Comparison of ENCODE assay signal across 8 mouse cellular contexts in genomic region chr17:6827740-6828461, GRCm38 (mm10). TPM values are rescaled to one million over a fixed set of nuclear protein-coding genes. Genes with fewer than 3 reads are reported as not detected.
DNase-seq lines count a peak whose midpoint lies in the region; ATAC-seq and TF ChIP-seq lines count a peak whose summit lies in the region.

No protein-coding gene starts in this region.

- H3K4me2 ChIP-seq in heart, embryonic 12.5 days: peak overlapping the region; percentile 74
- H3K4me2 ChIP-seq in kidney, postnatal 0 days (ENCODE audit: low read length): peak overlapping the region; percentile 59
- H3K4me2 ChIP-seq in liver, embryonic 11.5 days: peak overlapping the region; percentile 89
- H3K4me2 ChIP-seq in stomach, embryonic 14.5 days (replicated peaks; ENCODE audit: low read depth, low read length): peak overlapping the region; percentile 55

- H3K4me3 ChIP-seq in heart, embryonic 12.5 days: peak overlapping the region; percentile 60
- peak overlapping the region; percentile 48 for H3K4me3 ChIP-seq in kidney, postnatal 0 days (replicated peaks; ENCODE audit: low read depth, low read length)
- H3K4me3 ChIP-seq in liver, embryonic 11.5 days (ENCODE audit: low read depth, low read length): peak overlapping the region; percentile 63
- H3K4me3 ChIP-seq in stomach, embryonic 14.5 days (ENCODE audit: low read depth, low read length): peak overlapping the region; percentile 48

- DNase-seq in CD4-positive helper T cell, adult 2 months (ENCODE audit: low read depth, low spot score): peak; percentile 99
- peak; percentile 95 for DNase-seq in brain, embryonic 18.5 days (ENCODE audit: low read depth, low spot score)
- peak; percentile 96 for DNase-seq in kidney, postnatal 0 days (ENCODE audit: low spot score)
- peak; percentile 99 for DNase-seq in liver, embryonic 11.5 days (ENCODE audit: low spot score)
- peak; percentile 99 for DNase-seq in naive thymus-derived CD4-positive, alpha-beta T cell, adult 2 months (ENCODE audit: low read depth)

- H3K27ac ChIP-seq in heart, embryonic 12.5 days (ENCODE audit: poor library complexity, severe bottlenecking): peak overlapping the region; percentile 91
- H3K27ac ChIP-seq in kidney, postnatal 0 days: peak overlapping the region; percentile 97
- H3K27ac ChIP-seq in liver, embryonic 11.5 days (ENCODE audit: low read depth, low read length): peak overlapping the region; percentile 99
- peak overlapping the region; percentile 91 for H3K27ac ChIP-seq in stomach, embryonic 14.5 days (ENCODE audit: low read length)

- no peaks in the 10 kb centered on the region for H3K27me3 ChIP-seq in heart, embryonic 12.5 days (replicated peaks)
- no peaks in the 10 kb centered on the region for H3K27me3 ChIP-seq in kidney, postnatal 0 days (ENCODE audit: insufficient read depth, low read length)
- H3K27me3 ChIP-seq in liver, embryonic 11.5 days (replicated peaks; ENCODE audit: control insufficient read depth, insufficient read depth, low read length): no peaks in the 10 kb centered on the region
- H3K27me3 ChIP-seq in stomach, embryonic 14.5 days (ENCODE audit: control insufficient read depth, insufficient read depth, low read length): no peaks in the 10 kb centered on the region

- no peaks in the 10 kb centered on the region for H3K36me3 ChIP-seq in heart, embryonic 12.5 days
- H3K36me3 ChIP-seq in kidney, postnatal 0 days (ENCODE audit: insufficient read depth, low read length): no peaks in the 10 kb centered on the region
- no peaks in the 10 kb centered on the region for H3K36me3 ChIP-seq in liver, embryonic 11.5 days (ENCODE audit: control insufficient read depth, insufficient read depth, low read length)
- no peaks in the 10 kb centered on the region for H3K36me3 ChIP-seq in stomach, embryonic 14.5 days (ENCODE audit: control insufficient read depth, insufficient read depth, low read length)

- WGBS in heart, embryonic 12.5 days: 1% methylated on average over 64 of the region's 64 CpGs
- under 1% methylated on average over 64 of the region's 64 CpGs for WGBS in kidney, postnatal 0 days
- 2% methylated on average over 64 of the region's 64 CpGs for WGBS in liver, embryonic 11.5 days
- 1% methylated on average over 64 of the region's 64 CpGs for WGBS in stomach, embryonic 14.5 days

- TF ChIP-seq CTCF in kidney, postnatal 0 days (IDR thresholded peaks at IDR 0.05; ENCODE audit: low read depth): no peak

- peaks cover 5% of the 10 kb centered on the region; the same call in 1 of the 2 replicates for H3K4me1 ChIP-seq in heart, embryonic 12.5 days (replicated peaks)
- H3K4me1 ChIP-seq in kidney, postnatal 0 days (replicated peaks; ENCODE audit: insufficient read depth, low read length): no peaks in the 10 kb centered on the region; the same call in 1 of the 2 replicates
- peaks cover 9% of the 10 kb centered on the region for H3K4me1 ChIP-seq in liver, embryonic 11.5 days (replicated peaks; ENCODE audit: control insufficient read depth, insufficient read depth, low read length)
- H3K4me1 ChIP-seq in stomach, embryonic 14.5 days (ENCODE audit: control insufficient read depth, insufficient read depth, low read length): peaks cover 6% of the 10 kb centered on the region; the same call in 1 of the 2 replicates

- ATAC-seq in erythroid progenitor cell, adult 5-6 weeks (replicated peaks; ENCODE audit: low FRiP score, poor library complexity, severe bottlenecking): peak; percentile 95
- peak; percentile 97 for ATAC-seq in heart, embryonic 12.5 days (ENCODE audit: insufficient number of reproducible peaks, low FRiP score)
- ATAC-seq in kidney, postnatal 0 days (replicated peaks; ENCODE audit: low FRiP score, low read depth): peak; percentile 97
- peak; percentile 96 for ATAC-seq in liver, embryonic 11.5 days (replicated peaks; ENCODE audit: low FRiP score)
- peak; percentile 96 for ATAC-seq in stomach, embryonic 14.5 days (ENCODE audit: insufficient number of reproducible peaks, insufficient read depth, low FRiP score, low read depth)

- peak overlapping the region; percentile 71 for H3K9ac ChIP-seq in heart, embryonic 12.5 days
- peak overlapping the region; percentile 74 for H3K9ac ChIP-seq in kidney, postnatal 0 days (ENCODE audit: low read depth, low read length)
- peak overlapping the region; percentile 83 for H3K9ac ChIP-seq in liver, embryonic 11.5 days (ENCODE audit: low read depth, low read length)
- peak overlapping the region; percentile 39; the same call in 1 of the 2 replicates for H3K9ac ChIP-seq in stomach, embryonic 14.5 days (replicated peaks; ENCODE audit: low read depth, low read length)

- no peaks in the 10 kb centered on the region for H3K9me3 ChIP-seq in heart, embryonic 12.5 days (replicated peaks)
- no peaks in the 10 kb centered on the region for H3K9me3 ChIP-seq in kidney, postnatal 0 days (replicated peaks; ENCODE audit: low read length)
- H3K9me3 ChIP-seq in liver, embryonic 11.5 days (ENCODE audit: control insufficient read depth, low read length): no peaks in the 10 kb centered on the region
- H3K9me3 ChIP-seq in stomach, embryonic 14.5 days (ENCODE audit: control insufficient read depth, low read depth, low read length): no peaks in the 10 kb centered on the region

RNA-seq across cellular contexts. Expression of gene Ezr, which starts 45.3 kb away (rescaled TPM):
- 59.5 and 69.6 TPM in 2 replicates for total RNA-seq in erythroid progenitor cell, adult 5-6 weeks (2015; ENCODE audit: low replicate concordance)
- total RNA-seq in erythroid progenitor cell, adult 5-6 weeks (2017; ENCODE audit: low replicate concordance): 196 and 254 TPM in 2 replicates
- polyA plus RNA-seq in heart, embryonic 12.5 days (2016; fragmentation: Nextera tagmentation; extraction: Ambion mirVana): 119 and 124 TPM in 2 replicates
- 281 and 313 TPM in 2 replicates for polyA plus RNA-seq in kidney, postnatal 0 days (2015; fragmentation: Nextera tagmentation; extraction: Ambion mirVana)
- polyA plus RNA-seq in liver, embryonic 11.5 days (2014; fragmentation: Nextera tagmentation; extraction: Ambion mirVana): 96.2 and 97.3 TPM in 2 replicates
- polyA plus RNA-seq in stomach, embryonic 14.5 days (2014; fragmentation: Nextera tagmentation; extraction: Ambion mirVana): 176 and 199 TPM in 2 replicates

Comparison
In these comparisons a context has a peak if more than half of its experiments do, and no peak if none do; other contexts are left out.
1. Peak in every context shown above with its lines: DNase-seq, ATAC-seq, H3K4me3 ChIP-seq and H3K27ac ChIP-seq.